Comparison of ENCODE assay signal across 23 mouse cellular contexts in genomic region chr9:61533237-61533636, GRCm38 (mm10).
"Had no signal": no experiment of that assay in that cellular context is flagged by ENCODE, and none has a peak within 500 bp of the region (broad histone marks: within the 10 kb centered on the region; RNA-seq: fewer than 3 reads in every experiment).

No protein-coding gene starts in this region.

- H3K4me2 ChIP-seq: limb, embryonic 13.5 days; liver, embryonic 12.5 days; liver, embryonic 15.5 days; lung, embryonic 15.5 days; midbrain, embryonic 11.5 days; neural tube, embryonic 12.5 days; neural tube, embryonic 15.5 days had no signal

- H3K9me3 ChIP-seq: limb, embryonic 10.5 days; limb, embryonic 13.5 days; liver, embryonic 12.5 days; liver, embryonic 15.5 days; lung, embryonic 15.5 days; megakaryocyte, embryonic 14.5 days; neural tube, embryonic 12.5 days; neural tube, embryonic 15.5 days had no signal

- H3K4me1 ChIP-seq: liver, embryonic 12.5 days; liver, embryonic 15.5 days; megakaryocyte, embryonic 14.5 days had no signal

- H3K4me3 ChIP-seq: layer of hippocampus, adult 2 months; limb, embryonic 10.5 days; limb, embryonic 13.5 days; liver, embryonic 12.5 days; liver, embryonic 15.5 days; lung, embryonic 15.5 days; megakaryocyte, embryonic 14.5 days; neural tube, embryonic 12.5 days; neural tube, embryonic 15.5 days had no signal

- H3K27me3 ChIP-seq: limb, embryonic 13.5 days; liver, embryonic 15.5 days; lung, embryonic 15.5 days; neural tube, embryonic 12.5 days had no signal

- H3K36me3 ChIP-seq: limb, embryonic 10.5 days; limb, embryonic 13.5 days; liver, embryonic 12.5 days; liver, embryonic 15.5 days; lung, embryonic 15.5 days; neural tube, embryonic 12.5 days; neural tube, embryonic 15.5 days had no signal

- H3K27ac ChIP-seq: kidney, postnatal 0 days; layer of hippocampus, adult 2 months; limb, embryonic 10.5 days; limb, embryonic 13.5 days; liver, embryonic 12.5 days; liver, embryonic 15.5 days; lung, embryonic 15.5 days; neural tube, embryonic 12.5 days; neural tube, embryonic 15.5 days had no signal

- DNase-seq: kidney, postnatal 25 days; layer of hippocampus, adult 9-11 months; liver; lung, adult 18-20 months; lung, postnatal 10 days; lung, postnatal 36 days; midbrain, embryonic 14.5 days; retina, postnatal 1 day; right cerebral cortex, postnatal 25 days; thymus, adult 2 months; thymus, postnatal 14 days; thymus, postnatal 4 days had no signal

- H3K9ac ChIP-seq: limb, embryonic 13.5 days; liver, embryonic 12.5 days; liver, embryonic 15.5 days; lung, embryonic 15.5 days; neural tube, embryonic 12.5 days; neural tube, embryonic 15.5 days had no signal

- ATAC-seq: liver, embryonic 12.5 days had no signal
